Mouse (Mus musculus): Measurements from ENCODE around the gene Ccdc24. TPM values are rescaled to one million over a fixed set of nuclear protein-coding genes. Genes with fewer than 3 reads are reported as not detected.

Ccdc24 gene
- polyA plus RNA-seq, 1 experiment from 2014 or later, result 1.6 TPM

DNA sequence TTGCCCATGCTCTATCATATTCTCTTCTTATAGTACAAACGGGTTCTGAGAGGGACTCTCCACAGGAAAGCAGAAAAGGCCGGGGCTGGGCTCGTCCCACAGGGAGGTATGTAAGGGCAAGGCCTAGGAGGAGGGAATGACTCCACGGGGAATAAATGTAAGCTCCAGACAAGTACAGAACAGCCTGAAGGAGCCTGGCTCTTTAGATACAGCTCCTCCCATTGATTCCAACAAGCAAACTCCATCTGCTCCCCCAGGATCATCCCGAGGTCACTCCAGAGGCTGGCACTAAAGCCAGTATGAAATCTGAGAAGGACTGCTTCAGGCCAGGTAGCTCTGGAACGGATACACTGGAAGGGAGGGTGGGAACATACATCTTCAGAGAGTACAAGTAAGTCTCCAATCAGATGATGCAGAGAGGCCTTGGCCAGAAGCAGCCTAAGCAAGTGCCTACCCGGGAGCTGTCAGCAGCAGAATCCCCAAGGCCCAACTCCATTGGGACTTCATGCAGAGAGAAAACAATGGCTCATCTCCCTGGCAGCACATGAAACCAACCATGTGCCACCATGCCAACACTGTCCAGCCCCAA, 40.4 kb upstream of the Ccdc24 start:
- Histone ChIP-seq H3K27me3 (replicated peaks) (no peaks in the 10 kb centered on the region), H3K27ac (replicated peaks) (no peak overlapping the region), H3K9ac (replicated peaks) (peak overlapping the region; percentile 87; the same call in 1 of the 2 replicates), H3K36me3 (peaks cover 15% of the 10 kb centered on the region), H3K4me1 (peaks cover 75% of the 10 kb centered on the region), H3K4me2 (peak overlapping the region; percentile 99), H3K9me3 (replicated peaks) (no peaks in the 10 kb centered on the region), H3K4me3 (replicated peaks) (peak overlapping the region; percentile 88)
- 57% methylated on average over 7 of the region's 7 CpGs for WGBS
- ATAC-seq (ENCODE audit: low FRiP score), result no peak

DNA sequence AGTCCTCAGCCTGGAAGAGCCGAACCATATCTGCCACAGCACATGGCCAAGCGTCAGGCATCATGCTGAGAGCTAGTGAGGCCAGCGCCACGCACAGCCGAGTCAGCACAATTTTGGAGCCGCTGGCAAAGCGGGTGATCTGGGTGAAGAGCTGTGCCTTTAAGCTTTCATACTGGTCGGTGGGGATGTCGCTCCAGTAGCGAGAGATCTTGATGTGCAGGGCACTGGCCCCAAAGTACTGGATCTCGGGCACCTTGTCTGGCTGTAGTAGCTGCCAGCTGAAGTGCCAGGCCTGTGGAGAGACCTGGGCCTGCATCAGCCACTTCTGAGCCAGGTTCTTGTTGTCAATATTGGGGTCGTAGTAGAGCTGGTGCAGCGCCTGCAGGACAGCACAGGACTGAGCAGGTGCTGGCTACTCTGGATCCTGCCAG, 39.8 kb upstream of the Ccdc24 start:
- H3K27ac ChIP-seq (replicated peaks), result no peak overlapping the region
- no peak for ATAC-seq (ENCODE audit: low FRiP score)
- peaks cover 79% of the 10 kb centered on the region for H3K4me1 ChIP-seq
- H3K9ac ChIP-seq (replicated peaks), result 0 out of 2 replicates have a peak overlapping the region, but pooled peaks have one; percentile 10
- WGBS, result 92% methylated on average over 13 of the region's 13 CpGs
- H3K27me3 ChIP-seq (replicated peaks), result no peaks in the 10 kb centered on the region
- H3K36me3 ChIP-seq, result peaks cover 15% of the 10 kb centered on the region
- H3K9me3 ChIP-seq (replicated peaks), result no peaks in the 10 kb centered on the region
- H3K4me2 ChIP-seq, result peak overlapping the region; percentile 99
- no peak overlapping the region for H3K4me3 ChIP-seq (replicated peaks)

DNA sequence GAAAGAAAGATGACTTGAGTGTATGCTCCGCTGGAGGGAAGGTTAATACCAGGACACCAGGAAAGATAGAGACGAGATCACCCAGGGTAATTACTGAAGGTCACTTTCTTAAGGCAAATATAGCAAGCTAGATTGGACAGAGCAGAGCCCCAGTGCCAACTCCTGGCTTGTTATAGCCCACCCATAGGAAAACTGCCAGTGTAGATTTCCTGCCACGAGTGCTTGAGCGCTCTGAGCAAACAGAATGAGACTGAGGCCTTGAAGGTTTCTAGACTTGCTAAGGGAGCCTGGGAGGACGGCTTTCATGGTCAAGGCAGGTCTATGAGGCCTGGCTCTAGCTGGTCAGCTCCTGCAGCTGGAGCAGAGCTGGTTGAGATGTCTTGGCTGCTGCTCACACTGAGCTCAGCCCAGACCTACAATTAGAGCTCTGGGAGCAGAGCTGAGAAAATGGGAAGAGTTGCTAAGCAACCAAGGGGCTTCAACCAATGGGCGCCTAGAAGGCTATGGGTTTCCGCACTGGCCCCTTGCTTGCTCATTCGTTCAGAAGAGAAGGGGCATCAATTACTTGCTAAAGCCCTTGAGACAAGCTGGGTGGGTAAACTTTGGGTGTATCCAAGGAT, 36.6 kb upstream of the Ccdc24 start:
- ATAC-seq (ENCODE audit: low FRiP score), result peak; percentile 82
- Histone ChIP-seq H3K4me2 (peak overlapping the region; percentile 56), H3K4me1 (peaks cover 68% of the 10 kb centered on the region), H3K9ac (replicated peaks) (peak overlapping the region; percentile 30; the same call in 1 of the 2 replicates), H3K9me3 (replicated peaks) (no peaks in the 10 kb centered on the region), H3K36me3 (peaks cover 37% of the 10 kb centered on the region), H3K27me3 (replicated peaks) (no peaks in the 10 kb centered on the region), H3K4me3 (replicated peaks) (peak overlapping the region; percentile 23), H3K27ac (replicated peaks) (peak overlapping the region; percentile 86)
- 31% methylated on average over 8 of the region's 8 CpGs for WGBS

DNA sequence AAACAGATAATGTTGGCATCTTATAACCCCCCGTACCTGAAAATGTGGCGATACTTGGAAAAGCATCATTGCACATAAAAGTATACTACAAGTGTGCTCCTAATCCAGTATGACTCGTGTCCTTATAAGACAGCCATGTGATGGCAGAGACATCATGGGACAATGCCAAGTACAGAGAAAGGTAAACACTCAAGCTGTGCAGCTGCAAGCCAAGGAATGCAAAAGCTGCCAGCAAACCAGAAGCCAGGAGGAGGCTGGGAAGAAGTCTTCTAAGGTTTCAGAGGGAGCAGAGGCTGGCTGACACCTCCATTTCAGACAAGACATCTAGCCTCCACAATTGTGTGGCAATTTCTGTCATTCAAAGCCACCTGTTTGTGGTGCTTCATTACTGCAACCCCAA, 33.8 kb upstream of the Ccdc24 start:
- peaks cover 56% of the 10 kb centered on the region for H3K36me3 ChIP-seq
- H3K27ac ChIP-seq (replicated peaks), result no peak overlapping the region
- no peaks in the 10 kb centered on the region for H3K27me3 ChIP-seq (replicated peaks)
- no peak overlapping the region for H3K4me2 ChIP-seq
- H3K9me3 ChIP-seq (replicated peaks), result no peaks in the 10 kb centered on the region
- 94% methylated on average over 3 of the region's 3 CpGs for WGBS
- no peak overlapping the region for H3K9ac ChIP-seq (replicated peaks)
- H3K4me3 ChIP-seq (replicated peaks), result no peak overlapping the region
- H3K4me1 ChIP-seq, result peaks cover 41% of the 10 kb centered on the region
- ATAC-seq (ENCODE audit: low FRiP score), result no peak

DNA sequence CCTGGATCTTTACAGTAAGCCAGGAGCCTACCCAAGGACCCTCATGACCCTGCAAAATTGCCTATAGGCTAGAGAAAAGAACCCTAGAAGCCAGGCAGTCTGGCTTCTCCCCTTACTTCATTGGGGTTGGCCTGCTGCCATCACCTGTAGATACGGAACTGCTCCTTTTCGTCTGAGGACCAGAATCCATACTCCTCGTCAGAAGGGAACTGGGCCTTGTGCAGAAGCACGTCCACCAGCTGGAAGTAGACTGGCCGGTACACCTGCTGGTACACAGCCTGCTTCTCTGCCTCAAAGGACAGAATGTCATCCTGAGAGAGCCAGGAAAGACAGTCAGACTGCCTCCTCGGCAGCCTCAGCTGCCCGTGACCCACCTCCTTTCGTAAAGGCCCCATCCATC, 32.4 kb upstream of the Ccdc24 start:
- WGBS, result 96% methylated on average over 8 of the region's 8 CpGs
- Histone ChIP-seq H3K9ac (replicated peaks) (no peak overlapping the region), H3K9me3 (replicated peaks) (no peaks in the 10 kb centered on the region), H3K27me3 (replicated peaks) (no peaks in the 10 kb centered on the region), H3K4me3 (replicated peaks) (no peak overlapping the region), H3K4me2 (no peak overlapping the region), H3K27ac (replicated peaks) (no peak overlapping the region), H3K4me1 (peaks cover 27% of the 10 kb centered on the region), H3K36me3 (peaks cover 63% of the 10 kb centered on the region)
- no peak for ATAC-seq (ENCODE audit: low FRiP score)

DNA sequence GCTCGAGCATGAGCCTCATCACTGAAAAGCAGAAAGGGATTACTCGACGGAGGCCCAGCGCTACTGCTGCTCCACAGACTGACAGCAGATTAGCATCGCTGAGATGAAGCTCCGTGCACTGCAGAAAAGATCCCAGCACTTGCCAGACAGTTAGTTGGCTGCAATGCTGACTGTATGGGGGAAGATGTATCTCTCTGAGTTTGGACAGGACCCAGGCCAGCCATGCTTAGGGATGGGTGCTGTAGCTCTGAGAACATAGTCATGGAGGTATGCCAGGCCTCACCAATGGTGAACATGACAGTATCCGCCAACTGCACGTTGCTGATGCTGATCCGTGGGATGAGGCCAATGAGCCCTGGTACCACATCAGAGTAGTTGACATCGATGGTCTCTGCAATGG, 31.7 kb upstream of the Ccdc24 start:
- no peak overlapping the region for H3K9ac ChIP-seq (replicated peaks)
- H3K4me1 ChIP-seq, result peaks cover 20% of the 10 kb centered on the region
- H3K9me3 ChIP-seq (replicated peaks), result no peaks in the 10 kb centered on the region
- no peaks in the 10 kb centered on the region for H3K27me3 ChIP-seq (replicated peaks)
- H3K27ac ChIP-seq (replicated peaks), result no peak overlapping the region
- H3K4me3 ChIP-seq (replicated peaks), result no peak overlapping the region
- no peak for ATAC-seq (ENCODE audit: low FRiP score)
- WGBS, result 92% methylated on average over 10 of the region's 10 CpGs
- H3K4me2 ChIP-seq, result no peak overlapping the region
- peaks cover 70% of the 10 kb centered on the region for H3K36me3 ChIP-seq

DNA sequence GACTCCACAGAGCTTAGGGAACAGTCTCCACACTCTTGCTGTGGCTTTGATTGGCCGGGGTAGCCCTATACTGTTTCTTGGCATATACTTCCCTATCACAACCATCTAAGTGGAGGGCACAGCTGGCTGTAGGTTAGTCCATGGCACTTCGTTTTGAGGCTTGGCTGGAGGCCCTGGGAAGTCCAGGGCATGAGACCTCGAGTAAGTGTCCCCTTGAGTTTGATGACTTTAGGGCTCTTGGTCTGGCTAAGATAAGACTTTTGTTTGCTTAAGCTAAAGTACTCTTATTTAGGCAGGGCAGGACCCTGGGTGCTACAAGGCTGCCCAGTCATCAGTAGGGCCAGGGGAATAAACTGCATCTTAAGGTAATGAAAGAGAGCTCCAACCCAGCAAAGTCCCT, 25.8 kb upstream of the Ccdc24 start:
- 93% methylated on average over 3 of the region's 3 CpGs for WGBS
- H3K36me3 ChIP-seq, result peaks cover 92% of the 10 kb centered on the region
- no peak overlapping the region for H3K9ac ChIP-seq (replicated peaks)
- no peaks in the 10 kb centered on the region for H3K27me3 ChIP-seq (replicated peaks)
- no peaks in the 10 kb centered on the region for H3K9me3 ChIP-seq (replicated peaks)
- ATAC-seq (ENCODE audit: low FRiP score), result no peak
- H3K4me1 ChIP-seq, result no peaks in the 10 kb centered on the region
- no peak overlapping the region for H3K27ac ChIP-seq (replicated peaks)
- no peak overlapping the region for H3K4me2 ChIP-seq
- H3K4me3 ChIP-seq (replicated peaks), result no peak overlapping the region

DNA sequence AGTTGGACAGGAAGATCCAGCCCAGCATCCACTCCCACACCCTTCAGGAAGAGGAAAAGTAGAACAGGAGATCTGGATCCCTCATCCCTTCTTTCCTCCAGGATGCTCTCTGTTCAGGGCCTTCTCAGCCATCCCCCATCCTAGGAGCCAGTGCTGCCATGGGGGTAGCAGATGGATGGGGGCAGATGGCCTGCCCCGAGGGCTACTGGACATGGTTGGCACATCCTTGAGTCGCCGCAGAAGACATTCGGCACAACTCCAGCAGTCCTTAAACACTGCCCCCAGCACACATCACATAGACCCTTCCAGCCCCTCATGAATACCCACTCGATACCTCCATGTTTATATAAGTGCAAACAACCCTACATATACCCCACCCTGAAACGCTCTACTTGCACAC, 23.7 kb upstream of the Ccdc24 start:
- H3K27ac ChIP-seq (replicated peaks), result no peak overlapping the region
- H3K4me2 ChIP-seq, result no peak overlapping the region
- WGBS, result 94% methylated on average over 6 of the region's 6 CpGs
- H3K9me3 ChIP-seq (replicated peaks), result no peaks in the 10 kb centered on the region
- no peak overlapping the region for H3K9ac ChIP-seq (replicated peaks)
- no peak overlapping the region for H3K4me3 ChIP-seq (replicated peaks)
- ATAC-seq (ENCODE audit: low FRiP score), result no peak
- no peaks in the 10 kb centered on the region for H3K27me3 ChIP-seq (replicated peaks)
- peaks cover 10% of the 10 kb centered on the region for H3K4me1 ChIP-seq
- peaks cover 71% of the 10 kb centered on the region for H3K36me3 ChIP-seq

DNA sequence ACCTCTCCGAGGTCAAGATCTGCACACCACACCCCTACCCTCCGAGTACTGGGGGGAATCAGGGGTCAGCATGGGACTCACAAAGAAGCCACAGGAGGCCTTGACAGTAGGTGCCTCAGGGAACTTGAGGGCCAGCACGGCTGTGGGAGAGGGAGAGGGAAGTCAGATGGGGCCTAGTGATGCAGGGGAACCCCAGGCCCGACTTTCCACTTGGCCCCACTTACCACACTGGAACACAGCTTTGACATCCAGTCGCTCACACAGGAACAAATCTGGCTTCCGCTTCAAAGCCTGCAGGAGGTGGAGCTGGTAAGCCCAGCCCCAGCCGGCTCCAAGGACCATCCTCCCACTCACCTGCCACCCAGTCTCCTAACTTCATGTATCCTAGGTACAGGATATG, 23.0 kb upstream of the Ccdc24 start:
- H3K36me3 ChIP-seq, result peaks cover 64% of the 10 kb centered on the region
- H3K27ac ChIP-seq (replicated peaks), result no peak overlapping the region
- no peak overlapping the region for H3K9ac ChIP-seq (replicated peaks)
- ATAC-seq (ENCODE audit: low FRiP score), result no peak
- no peaks in the 10 kb centered on the region for H3K9me3 ChIP-seq (replicated peaks)
- WGBS, result 82% methylated on average over 7 of the region's 7 CpGs
- no peaks in the 10 kb centered on the region for H3K27me3 ChIP-seq (replicated peaks)
- H3K4me1 ChIP-seq, result peaks cover 17% of the 10 kb centered on the region
- no peak overlapping the region for H3K4me3 ChIP-seq (replicated peaks)
- no peak overlapping the region for H3K4me2 ChIP-seq

DNA sequence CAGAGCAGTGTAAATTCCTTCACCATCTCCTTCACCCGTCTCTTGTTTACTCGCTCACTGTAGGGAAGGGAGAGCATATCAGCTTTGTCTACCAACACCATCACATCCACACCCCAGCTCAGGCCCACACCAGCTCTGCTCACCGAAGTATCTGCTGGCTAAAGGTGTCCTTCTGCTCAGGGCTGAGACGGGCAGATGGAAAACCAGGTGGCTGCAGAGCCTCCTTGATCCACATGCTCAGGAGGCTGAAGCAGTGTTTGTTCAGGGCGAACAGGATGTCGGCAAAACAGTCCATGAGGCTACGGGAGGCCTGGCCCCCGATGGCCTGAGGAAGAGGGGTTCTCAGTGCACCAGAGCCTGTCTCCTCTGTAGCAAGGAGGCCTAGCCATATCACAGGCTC, 22.2 kb upstream of the Ccdc24 start:
- H3K27me3 ChIP-seq (replicated peaks), result no peaks in the 10 kb centered on the region
- H3K4me2 ChIP-seq, result no peak overlapping the region
- H3K9ac ChIP-seq (replicated peaks), result no peak overlapping the region
- peaks cover 63% of the 10 kb centered on the region for H3K36me3 ChIP-seq
- no peak overlapping the region for H3K4me3 ChIP-seq (replicated peaks)
- no peak for ATAC-seq (ENCODE audit: low FRiP score)
- H3K9me3 ChIP-seq (replicated peaks), result no peaks in the 10 kb centered on the region
- H3K27ac ChIP-seq (replicated peaks), result no peak overlapping the region
- peaks cover 19% of the 10 kb centered on the region for H3K4me1 ChIP-seq
- 96% methylated on average over 8 of the region's 8 CpGs for WGBS

DNA sequence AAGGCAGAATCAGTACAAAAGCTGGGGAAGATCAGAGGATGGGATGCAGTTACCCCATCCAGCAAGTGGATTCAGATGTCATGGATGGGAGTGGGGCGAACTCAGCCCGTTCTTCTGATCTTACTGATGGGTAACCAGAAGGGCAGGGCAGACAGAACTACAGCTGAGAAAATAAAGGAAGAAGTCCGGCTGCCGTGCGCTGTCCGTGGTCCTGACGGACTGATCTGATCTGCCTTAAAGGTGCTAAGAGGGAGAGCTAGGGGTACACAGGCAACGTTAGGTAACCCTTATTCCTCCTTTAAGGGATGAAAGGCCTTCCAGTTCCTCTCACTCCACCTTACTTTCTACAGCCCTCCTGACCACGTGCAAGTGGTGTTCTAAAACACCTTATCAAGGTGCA, 21.0 kb upstream of the Ccdc24 start:
- ATAC-seq (ENCODE audit: low FRiP score), result no peak
- Histone ChIP-seq H3K36me3 (peaks cover 57% of the 10 kb centered on the region), H3K4me2 (no peak overlapping the region), H3K4me1 (peaks cover 19% of the 10 kb centered on the region), H3K9ac (replicated peaks) (no peak overlapping the region), H3K27ac (replicated peaks) (no peak overlapping the region), H3K9me3 (replicated peaks) (no peaks in the 10 kb centered on the region), H3K4me3 (replicated peaks) (no peak overlapping the region), H3K27me3 (replicated peaks) (no peaks in the 10 kb centered on the region)
- WGBS, result 31% methylated on average over 9 of the region's 9 CpGs

DNA sequence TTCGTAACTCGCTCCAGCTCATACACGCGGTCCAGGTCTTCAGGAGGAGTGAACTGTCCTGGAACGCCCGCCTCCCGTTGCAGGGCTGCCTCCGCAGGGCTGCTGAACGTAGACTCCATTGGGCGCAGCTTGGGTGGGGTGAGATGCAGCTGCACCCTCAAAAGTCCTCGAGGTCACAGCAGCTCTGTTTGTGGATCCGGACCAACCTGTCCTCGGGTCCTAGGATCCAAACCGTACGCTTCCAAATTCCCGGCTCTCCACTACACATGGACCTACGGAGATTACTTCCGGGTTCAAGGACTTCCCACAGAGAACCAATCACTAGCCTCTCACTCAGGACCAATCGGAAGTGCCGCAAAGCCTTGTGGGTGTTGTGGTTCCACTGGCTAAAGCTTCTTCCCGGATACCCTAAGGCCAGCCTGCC, 19.4 kb upstream of the Ccdc24 start, which contains the start of gene Dph2:
Dph2 (minus strand) TSS at position 295 of the 424 bp plus-strand sequence.
- H3K9ac ChIP-seq (replicated peaks), result peak within 1 kb of the TSS; percentile 55
- H3K4me3 ChIP-seq (replicated peaks), result peak within 1 kb of the TSS; percentile 76
- H3K36me3 ChIP-seq, result peaks cover 44% of the 10 kb centered on the region
- no peaks in the 10 kb centered on the region for H3K27me3 ChIP-seq (replicated peaks)
- peak; percentile 87 for ATAC-seq (ENCODE audit: low FRiP score)
- no peaks in the 10 kb centered on the region for H3K9me3 ChIP-seq (replicated peaks)
- H3K4me2 ChIP-seq, result peak within 1 kb of the TSS; percentile 96
- 0% methylated on average over 21 of the region's 21 CpGs for WGBS
- H3K27ac ChIP-seq (replicated peaks), result 0 out of 2 replicates have a peak within 1 kb of the TSS, but pooled peaks have one; percentile 15
- peaks cover 24% of the 10 kb centered on the region for H3K4me1 ChIP-seq

Data from neural tube, embryonic 15.5 days (tissue).